In the genomic region with DNA sequence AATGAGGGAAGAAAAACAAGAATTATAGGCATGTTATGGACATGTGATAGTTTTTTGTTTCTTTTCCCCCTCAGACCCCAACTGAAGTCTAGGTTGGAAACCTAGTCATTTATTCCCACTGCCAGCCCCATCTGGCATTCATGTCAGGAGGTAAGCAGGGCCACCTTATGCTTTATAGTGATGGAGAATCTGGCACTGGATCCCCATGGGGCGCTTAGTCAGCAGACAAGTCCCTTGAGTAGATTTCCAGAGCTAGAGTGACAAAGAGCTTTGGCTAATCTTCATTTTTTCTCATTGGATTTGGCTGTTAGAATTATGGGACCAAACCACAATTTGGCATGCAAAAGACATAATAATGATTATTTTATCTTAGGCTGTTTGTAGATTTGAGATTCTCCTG, we compare ENCODE assay signal across 24 mouse cellular contexts.
DNase-seq lines count a peak whose midpoint lies in the region; ATAC-seq lines count a peak whose summit lies in the region.
"Had no signal": no experiment of that assay in that cellular context is flagged by ENCODE, and none has a peak within 500 bp of the region (broad histone marks: within the 10 kb centered on the region; RNA-seq: fewer than 3 reads in every experiment).

No protein-coding gene starts in this region.

- no peaks in the 10 kb centered on the region for H3K27me3 ChIP-seq in kidney, embryonic 15.5 days
- H3K27me3 ChIP-seq: limb, embryonic 12.5 days; liver, embryonic 15.5 days; midbrain, embryonic 12.5 days had no signal

- no peak overlapping the region for H3K27ac ChIP-seq in kidney, embryonic 15.5 days
- H3K27ac ChIP-seq: heart, embryonic 10.5 days; hindbrain, embryonic 14.5 days; limb, embryonic 12.5 days; liver, embryonic 15.5 days; midbrain, embryonic 12.5 days had no signal

- 54% methylated on average over 1 of the region's 1 CpGs for WGBS in kidney, embryonic 15.5 days

- peak; percentile 12 for DNase-seq in left cerebral cortex, postnatal 4 days
- DNase-seq in left cerebral cortex, postnatal 25 days (ENCODE audit: low spot score in 2 of 2): no peak
- peak; percentile 71 for DNase-seq in brain, adult 2 months (ENCODE audit: low read depth, low spot score)
- DNase-seq in cerebellum, adult 18-20 months: peak; percentile 31 to 46
- peak; percentile 24 to 36 for DNase-seq in cerebellum, postnatal 10 days
- no peak for DNase-seq in ovary, adult 18-20 months (ENCODE audit: low spot score)
- no peak for DNase-seq in frontal cortex, postnatal 25 days (ENCODE audit: low spot score in 2 of 2)
- DNase-seq: adrenal gland, postnatal 14 days; gastrocnemius, postnatal 25 days; heart, adult 11 months; heart, postnatal 36 days; kidney, adult 11 months; kidney, postnatal 36 days; lung, embryonic 14.5 days; lung, postnatal 14 days; thymus, postnatal 4 days had no signal

- no peaks in the 10 kb centered on the region for H3K9me3 ChIP-seq in kidney, embryonic 15.5 days (replicated peaks)
- H3K9me3 ChIP-seq: heart, embryonic 10.5 days; limb, embryonic 12.5 days; liver, embryonic 15.5 days; midbrain, embryonic 12.5 days had no signal

- intact Hi-C loops in left cerebral cortex, postnatal 4 days (cut with DNase I): no loop called here
- intact Hi-C loops in left cerebral cortex, postnatal 25 days (cut with DNase I): no loop called here

- H3K4me1 ChIP-seq in kidney, embryonic 15.5 days: no peaks in the 10 kb centered on the region
- H3K4me1 ChIP-seq: heart, embryonic 10.5 days; limb, embryonic 12.5 days; liver, embryonic 15.5 days; midbrain, embryonic 12.5 days had no signal

- no peaks in the 10 kb centered on the region for H3K36me3 ChIP-seq in kidney, embryonic 15.5 days
- H3K36me3 ChIP-seq: heart, embryonic 10.5 days; limb, embryonic 12.5 days; liver, embryonic 15.5 days; midbrain, embryonic 12.5 days had no signal

- no peak for ATAC-seq in kidney, embryonic 15.5 days (replicated peaks; ENCODE audit: low FRiP score)
- ATAC-seq: forebrain, embryonic 14.5 days; inflammation-experienced regulatory T-cells, adult 6 months had no signal

- H3K4me3 ChIP-seq in kidney, embryonic 15.5 days (replicated peaks): no peak overlapping the region
- H3K4me3 ChIP-seq: heart, embryonic 10.5 days; limb, embryonic 12.5 days; liver, embryonic 15.5 days; midbrain, embryonic 12.5 days had no signal

- no peak overlapping the region for H3K9ac ChIP-seq in kidney, embryonic 15.5 days
- H3K9ac ChIP-seq: hindbrain, embryonic 14.5 days; limb, embryonic 12.5 days; liver, embryonic 15.5 days; lung, embryonic 14.5 days; midbrain, embryonic 12.5 days had no signal

- H3K4me2 ChIP-seq in kidney, embryonic 15.5 days: no peak overlapping the region
- H3K4me2 ChIP-seq: hindbrain, embryonic 14.5 days; limb, embryonic 12.5 days; liver, embryonic 15.5 days; lung, embryonic 14.5 days; midbrain, embryonic 12.5 days had no signal

Comparison
In these comparisons a context has a peak if more than half of its experiments do, and no peak if none do; other contexts are left out.
1. DNase-seq: peak in left cerebral cortex, postnatal 4 days (single experiment), brain, adult 2 months (single experiment), cerebellum, adult 18-20 months (2 of 2) and cerebellum, postnatal 10 days (2 of 2); none in left cerebral cortex, postnatal 25 days (0 of 2), ovary, adult 18-20 months (single experiment) and frontal cortex, postnatal 25 days (0 of 2).